Mouse (Mus musculus) retina, embryonic 14.5 days (tissue): Measurements from ENCODE around the gene Mpv17l2.

Experiments used
- DNase-seq: peaks from one replicate; pipeline ENCODE4 v3.0.0-alpha.2; 2015; ENCODE audit warnings: low spot score

Mpv17l2 gene

GRCm38 (mm10) chr8:70766571-70767440, 6.1 kb upstream of the Mpv17l2 start:
- peak; percentile 65 for DNase-seq

- DNase-seq: peak; percentile 46
Measured at GRCm38 (mm10) chr8:70765838-70766570, 5.3 kb upstream of the Mpv17l2 start.

DNA sequence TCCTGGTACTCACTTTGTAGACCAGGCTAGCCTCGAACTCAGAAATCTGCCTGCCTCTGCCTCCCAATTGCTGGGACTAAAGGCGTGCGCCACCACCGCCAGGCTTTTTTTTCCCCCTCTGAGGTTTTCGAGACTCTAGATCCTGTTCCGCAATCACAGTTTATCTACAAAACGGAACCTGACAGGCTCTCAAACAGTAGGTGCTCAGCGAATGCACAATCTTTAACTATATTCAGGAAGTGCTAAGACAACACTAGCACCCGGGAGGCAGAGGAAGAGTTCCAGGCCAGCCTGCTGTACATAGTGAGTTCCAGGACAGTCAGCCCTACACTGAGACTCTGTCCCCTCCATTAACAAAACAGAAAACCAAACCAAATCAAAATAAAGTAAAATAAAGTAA, 4.6 kb upstream of the Mpv17l2 start:
- DNase-seq: no peak

GRCm38 (mm10) chr8:70764676-70765075, 3.9 kb upstream of the Mpv17l2 start:
- no peak for DNase-seq

DNA sequence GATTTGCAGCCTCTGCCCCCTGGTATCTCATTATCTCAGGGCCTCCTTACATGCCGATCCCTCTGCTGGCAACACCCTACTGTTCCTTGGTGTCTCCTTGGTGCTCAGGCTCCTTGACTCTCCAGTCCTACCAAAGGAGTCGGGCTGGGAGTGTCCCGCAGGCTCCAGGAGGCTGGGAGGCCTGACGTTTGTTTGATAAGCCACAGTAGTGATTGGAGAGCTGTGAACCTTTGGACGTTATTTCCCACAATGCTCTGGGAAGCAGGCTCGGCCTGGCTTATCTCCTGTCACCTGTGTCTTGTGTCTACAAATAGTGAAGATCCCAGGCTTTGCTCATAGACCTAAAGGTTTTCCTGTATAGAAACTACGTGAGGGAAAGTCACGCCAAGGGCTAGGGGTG, 3.3 kb upstream of the Mpv17l2 start:
- DNase-seq: no peak

DNA sequence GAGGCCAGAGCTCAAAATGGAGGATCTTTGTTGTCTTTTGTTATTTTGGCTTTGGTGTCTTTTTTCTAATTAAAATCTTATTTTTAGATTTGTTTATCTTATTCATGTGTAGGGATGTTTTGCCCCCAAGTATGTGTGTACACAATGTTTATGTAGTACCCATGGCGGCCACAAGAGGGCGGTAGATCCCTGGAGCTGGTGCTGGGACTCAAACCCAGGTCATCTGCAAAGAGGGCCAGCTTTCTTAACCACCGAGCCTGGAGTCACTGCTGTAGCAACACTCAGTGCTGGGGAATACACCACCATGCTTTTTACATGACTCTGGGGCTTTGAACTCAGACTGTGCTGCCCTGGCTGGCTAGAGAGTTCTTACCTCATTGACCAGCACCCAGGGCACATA, 2.6 kb upstream of the Mpv17l2 start:
- DNase-seq: peak; percentile 69

DNA sequence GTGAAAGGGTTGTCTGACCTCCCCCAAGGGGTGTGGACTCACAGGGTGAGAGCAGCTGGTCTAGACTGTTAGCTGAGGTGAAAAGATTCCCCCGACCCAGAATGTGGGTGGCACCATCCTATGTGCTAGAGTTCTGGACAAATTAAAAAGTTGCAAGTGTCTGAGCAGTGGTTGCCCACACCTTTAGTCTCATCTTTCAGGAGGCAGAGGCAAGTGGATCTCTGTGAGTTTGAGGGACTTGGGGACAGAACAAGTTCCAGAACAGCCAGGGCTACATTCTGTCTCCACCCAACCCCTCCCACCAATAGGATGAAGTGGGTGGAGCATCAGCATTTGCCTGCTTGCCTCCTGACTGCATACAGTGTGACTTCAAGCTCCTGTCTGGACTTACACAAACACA, 1.4 kb upstream of the Mpv17l2 start:
- DNase-seq: no peak

DNA sequence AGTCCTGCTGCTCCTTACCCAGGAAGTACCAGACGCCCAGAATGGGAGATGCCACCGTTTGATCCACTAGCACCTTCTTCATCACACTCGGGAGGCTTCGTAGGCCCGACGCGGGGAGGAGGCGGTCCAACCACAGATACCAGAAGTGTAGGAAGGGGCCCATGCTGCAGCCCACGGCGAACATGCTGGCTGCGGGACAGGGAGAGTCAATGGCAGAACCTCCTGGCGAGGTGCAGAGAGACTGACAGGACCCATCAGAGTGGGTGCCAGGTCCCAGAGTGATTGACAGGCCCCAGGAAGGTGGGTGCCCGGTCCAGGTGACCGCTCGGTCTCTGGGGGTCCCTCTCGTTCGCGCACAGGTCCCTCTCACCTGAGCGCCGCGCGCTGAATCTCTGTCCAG, 396 bp downstream of the Mpv17l2 start:
- no peak for DNase-seq

- DNase-seq: no peak
Measured at GRCm38 (mm10) chr8:70758616-70759561, 1.9 kb downstream of the Mpv17l2 start.

- DNase-seq: no peak
Measured at GRCm38 (mm10) chr8:70758308-70758615, 2.5 kb downstream of the Mpv17l2 start.

GRCm38 (mm10) chr8:70757523-70758307, 3.0 kb downstream of the Mpv17l2 start:
- peak; percentile 67 for DNase-seq

- no peak for DNase-seq
Measured at GRCm38 (mm10) chr8:70756476-70757040, 4.2 kb downstream of the Mpv17l2 start.

- DNase-seq: no peak
Measured at GRCm38 (mm10) chr8:70755661-70756475, 4.9 kb downstream of the Mpv17l2 start.

DNA sequence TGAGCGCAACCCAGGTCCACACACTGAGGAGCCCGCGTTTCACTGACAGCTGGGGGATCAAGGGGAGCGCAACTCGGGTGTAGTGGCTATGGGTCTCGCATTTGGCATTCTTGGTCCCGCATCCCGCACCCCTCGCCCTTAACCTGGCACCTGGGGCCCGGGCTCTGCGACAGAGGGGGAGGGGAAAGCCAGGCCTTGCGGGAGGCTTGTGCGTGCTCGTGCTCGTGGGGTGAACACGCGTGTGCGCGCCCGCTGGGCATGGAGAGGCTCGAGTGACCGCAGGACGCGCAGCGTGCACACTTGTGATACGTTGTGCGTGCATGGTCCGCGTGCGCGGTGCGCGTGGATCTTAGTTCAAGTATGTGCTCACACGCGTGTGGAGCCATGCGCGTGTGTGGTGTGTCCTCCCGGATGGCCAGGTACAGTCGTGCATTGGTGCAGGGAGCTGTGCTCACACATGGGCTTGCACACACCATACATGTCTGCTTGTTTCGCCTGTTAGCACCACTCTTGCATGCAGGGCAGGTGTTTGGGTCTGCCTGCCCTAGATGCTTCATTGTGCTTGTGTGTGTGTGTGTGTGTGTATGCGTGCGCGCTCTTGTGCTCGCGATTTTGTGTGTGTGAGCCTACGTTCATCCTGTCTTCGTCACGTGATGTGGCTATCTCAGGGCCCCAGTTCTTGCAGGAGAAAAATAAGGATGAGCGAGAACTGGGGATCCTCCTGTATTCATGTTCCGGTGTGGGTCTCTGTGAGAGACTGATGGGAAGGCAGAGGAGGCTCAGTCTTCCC, 5.7 kb downstream of the Mpv17l2 start:
- DNase-seq: peak; percentile 65

DNA sequence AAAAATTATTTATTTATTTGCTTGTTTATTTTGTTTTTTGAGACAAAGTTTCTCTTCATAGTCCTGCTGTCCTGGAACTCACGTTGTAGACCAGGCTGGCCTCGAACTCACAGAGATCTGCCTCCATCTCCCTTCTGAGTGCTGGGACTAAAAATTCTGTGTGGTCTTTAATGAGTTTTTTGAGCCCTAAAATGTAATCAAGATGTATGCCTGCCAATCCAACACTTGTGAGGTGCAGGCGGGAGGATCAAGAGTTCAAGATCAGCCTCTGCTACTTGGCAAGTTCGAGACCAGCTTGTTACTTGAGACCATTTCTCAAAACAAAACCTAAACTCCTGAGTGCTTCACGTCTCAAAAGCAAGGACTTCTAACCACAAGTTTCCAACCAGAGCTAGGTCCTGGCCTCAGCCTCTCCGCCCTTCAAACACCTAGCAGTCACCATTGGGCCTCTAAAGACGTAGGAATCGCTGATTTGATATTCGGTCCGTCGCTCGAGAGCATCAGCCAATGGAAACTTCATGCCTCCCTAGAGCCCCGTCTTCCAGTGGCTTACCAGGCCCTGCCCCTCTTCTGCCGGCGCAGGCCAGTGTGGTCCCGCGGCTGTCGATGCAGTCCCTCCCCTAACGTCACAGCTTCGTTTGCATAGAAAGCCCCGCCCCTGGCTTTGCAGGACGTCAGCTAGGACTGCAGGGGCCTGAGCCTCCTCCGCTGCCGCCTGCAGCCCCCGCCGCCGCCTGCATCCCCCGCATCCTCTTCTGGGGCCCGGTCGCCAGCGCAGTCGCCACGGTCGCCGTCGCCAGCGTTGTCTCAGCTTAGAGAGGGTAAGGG, 6.5 kb downstream of the Mpv17l2 start, which contains the start of gene Rab3a:
TSS of gene Rab3a (plus strand) at position 637 of the 828 bp plus-strand sequence.
- peak; percentile 98 for DNase-seq

DNA sequence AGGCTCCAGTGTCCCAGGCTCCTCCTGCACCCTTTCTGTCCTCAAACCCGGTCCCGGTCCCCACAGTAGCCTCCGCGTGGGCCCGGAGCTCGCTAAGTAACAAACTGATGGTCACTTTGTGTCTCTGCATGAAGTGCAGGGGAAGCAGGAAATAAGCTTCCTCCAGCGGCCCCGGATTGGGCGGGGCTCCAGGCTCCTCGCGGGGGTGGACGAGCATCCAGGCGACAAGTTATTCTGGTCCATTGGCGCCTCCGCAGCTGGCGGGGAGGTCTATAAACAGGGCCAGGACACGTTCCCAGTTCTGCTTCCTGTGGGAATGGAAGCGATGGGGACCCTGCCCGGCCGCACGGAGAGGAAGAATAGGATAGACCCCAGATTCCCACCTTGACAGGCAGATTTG, 7.6 kb downstream of the Mpv17l2 start:
- DNase-seq: no peak

DNA sequence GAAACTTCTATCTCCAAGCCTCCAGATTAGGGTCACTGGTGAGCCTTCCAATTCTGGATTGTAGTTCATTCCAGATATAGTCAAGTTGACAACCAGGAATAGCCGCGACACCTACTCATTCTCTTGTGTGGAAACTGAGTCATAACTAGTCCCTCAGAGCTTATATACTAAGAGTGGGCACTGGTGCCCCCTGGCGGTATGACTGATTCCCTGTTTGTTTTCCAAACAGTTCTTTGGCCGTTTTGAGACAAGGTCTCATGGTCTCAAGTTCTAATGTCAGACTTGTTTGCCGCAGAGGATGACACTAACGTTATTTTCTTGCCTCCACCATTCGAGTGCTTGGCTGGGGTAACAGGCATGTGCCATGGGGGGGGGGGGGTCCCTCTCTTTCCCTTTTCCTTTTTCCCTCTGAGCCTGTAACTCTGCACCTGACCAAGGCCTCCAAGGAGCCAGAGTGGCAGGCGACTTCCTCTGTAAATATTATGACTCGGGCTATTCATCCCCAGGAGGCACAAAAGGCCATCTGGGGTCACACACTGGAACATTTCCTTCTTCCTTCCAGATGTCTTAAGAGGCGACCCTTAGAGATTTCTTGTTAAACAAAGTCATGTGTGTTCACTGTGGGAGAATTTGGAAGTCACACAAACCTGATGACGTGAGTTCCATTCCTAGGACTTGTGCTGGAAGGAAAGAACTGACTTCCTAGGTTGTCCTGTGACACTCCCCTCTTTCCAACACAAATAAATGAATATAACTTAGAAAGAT, 8.6 kb downstream of the Mpv17l2 start:
- DNase-seq: peak; percentile 89
